In genomic region chr5:116322365-116323027, GRCm38 (mm10) we compare ENCODE assay signal across 11 mouse cellular contexts. TPM values are rescaled to one million over a fixed set of nuclear protein-coding genes. Genes with fewer than 3 reads are reported as not detected.
DNase-seq lines count a peak whose midpoint lies in the region; ATAC-seq and TF ChIP-seq lines count a peak whose summit lies in the region.
"Had no signal": no experiment of that assay in that cellular context is flagged by ENCODE, and none has a peak within 500 bp of the region (broad histone marks: within the 10 kb centered on the region; RNA-seq: fewer than 3 reads in every experiment).

No protein-coding gene starts in this region.

- H3K36me3 ChIP-seq in kidney, postnatal 0 days (ENCODE audit: insufficient read depth, low read length) = no peaks in the 10 kb centered on the region
- H3K36me3 ChIP-seq in hindbrain, embryonic 16.5 days (ENCODE audit: control insufficient read depth, insufficient read depth, low read length) = no peaks in the 10 kb centered on the region
- H3K36me3 ChIP-seq in midbrain, embryonic 10.5 days = no peaks in the 10 kb centered on the region
- H3K36me3 ChIP-seq: stomach, embryonic 15.5 days had no signal

- ATAC-seq in kidney, postnatal 0 days (replicated peaks; ENCODE audit: low FRiP score, low read depth) = no peak
- peak; percentile 88 for ATAC-seq in hindbrain, embryonic 16.5 days

- no peaks in the 10 kb centered on the region for H3K9me3 ChIP-seq in kidney, postnatal 0 days (replicated peaks; ENCODE audit: low read length)
- H3K9me3 ChIP-seq in hindbrain, embryonic 16.5 days (ENCODE audit: control insufficient read depth, low read length) = peaks cover 7% of the 10 kb centered on the region
- H3K9me3 ChIP-seq in midbrain, embryonic 10.5 days (replicated peaks) = 0 out of 2 replicates have a peak, but pooled peaks cover 5% of the 10 kb centered on the region
- H3K9me3 ChIP-seq: stomach, embryonic 15.5 days had no signal

- intact Hi-C loops in heart, postnatal 14 days (cut with DNase I) = no loop called here

- DNase-seq in kidney, postnatal 0 days (ENCODE audit: low spot score) = peak; percentile 14
- DNase-seq in kidney, postnatal 14 days = no peak
- peak; percentile 26 for DNase-seq in midbrain, embryonic 10.5 days (ENCODE audit: low spot score)
- peak; percentile 28 for DNase-seq in telencephalon, adult 2 months (ENCODE audit: low read depth, low spot score)
- no peak for DNase-seq in natural killer cell, adult 2 months (ENCODE audit: low spot score in 2 of 2)
- no peak for DNase-seq in urinary bladder, adult 18-20 months (ENCODE audit: low spot score in 2 of 2)
- DNase-seq in heart, postnatal 14 days = no peak
- DNase-seq: cerebellum, adult 9-11 months; lung, postnatal 4 days had no signal

- H3K4me1 ChIP-seq in kidney, postnatal 0 days (replicated peaks; ENCODE audit: insufficient read depth, low read length) = no peaks in the 10 kb centered on the region
- H3K4me1 ChIP-seq in hindbrain, embryonic 16.5 days (ENCODE audit: control insufficient read depth, insufficient read depth, low read depth, low read length) = peaks cover 15% of the 10 kb centered on the region
- H3K4me1 ChIP-seq in midbrain, embryonic 10.5 days = peaks cover 23% of the 10 kb centered on the region
- H3K4me1 ChIP-seq: stomach, embryonic 15.5 days had no signal

- H3K9ac ChIP-seq in kidney, postnatal 0 days (ENCODE audit: low read depth, low read length) = no peak overlapping the region
- peak overlapping the region; percentile 41; the same call in 1 of the 2 replicates for H3K9ac ChIP-seq in hindbrain, embryonic 16.5 days (ENCODE audit: low read depth, low read length)
- H3K9ac ChIP-seq: stomach, embryonic 15.5 days had no signal

- H3K27ac ChIP-seq in kidney, postnatal 0 days = no peak overlapping the region
- H3K27ac ChIP-seq in hindbrain, embryonic 16.5 days (ENCODE audit: low read depth, low read length) = peak overlapping the region; percentile 75
- peak overlapping the region; percentile 11; the same call in 1 of the 2 replicates for H3K27ac ChIP-seq in midbrain, embryonic 10.5 days (replicated peaks)
- H3K27ac ChIP-seq: stomach, embryonic 15.5 days had no signal

- no peak overlapping the region for H3K4me2 ChIP-seq in kidney, postnatal 0 days (ENCODE audit: low read length)
- peak overlapping the region; percentile 45 for H3K4me2 ChIP-seq in hindbrain, embryonic 16.5 days (ENCODE audit: low read length)
- H3K4me2 ChIP-seq: stomach, embryonic 15.5 days had no signal

- WGBS in kidney, postnatal 0 days = 25% methylated on average over 15 of the region's 15 CpGs
- 15% methylated on average over 15 of the region's 15 CpGs for WGBS in hindbrain, embryonic 16.5 days
- 60% methylated on average over 15 of the region's 15 CpGs for WGBS in midbrain, embryonic 10.5 days

- peaks cover 12% of the 10 kb centered on the region; the same call in 1 of the 2 replicates for H3K27me3 ChIP-seq in kidney, postnatal 0 days (ENCODE audit: insufficient read depth, low read length)
- 0 out of 2 replicates have a peak, but pooled peaks cover 5% of the 10 kb centered on the region for H3K27me3 ChIP-seq in hindbrain, embryonic 16.5 days (replicated peaks; ENCODE audit: control insufficient read depth, insufficient read depth, low read length)
- peaks cover 62% of the 10 kb centered on the region for H3K27me3 ChIP-seq in midbrain, embryonic 10.5 days (ENCODE audit: low read depth, poor library complexity, severe bottlenecking)
- H3K27me3 ChIP-seq: stomach, embryonic 15.5 days had no signal

- TF ChIP-seq CTCF in kidney, postnatal 0 days (IDR thresholded peaks at IDR 0.05; ENCODE audit: low read depth) = no peak

- H3K4me3 ChIP-seq in kidney, postnatal 0 days (replicated peaks; ENCODE audit: low read depth, low read length) = no peak overlapping the region
- peak overlapping the region; percentile 1; the same call in 1 of the 2 replicates for H3K4me3 ChIP-seq in hindbrain, embryonic 16.5 days (ENCODE audit: low read length)
- no peak overlapping the region for H3K4me3 ChIP-seq in midbrain, embryonic 10.5 days
- H3K4me3 ChIP-seq: stomach, embryonic 15.5 days had no signal

RNA-seq across cellular contexts. Expression of gene Ccdc60, which starts 33.7 kb away (rescaled TPM):
- polyA plus RNA-seq in kidney, postnatal 0 days (2015; fragmentation: Nextera tagmentation; extraction: Ambion mirVana) = 0.36 and 0.39 TPM in 2 replicates
- polyA plus RNA-seq in hindbrain, embryonic 16.5 days (2015; fragmentation: Nextera tagmentation; extraction: Ambion mirVana) = 2.2 and 2.6 TPM in 2 replicates
- 1.7 and 2.1 TPM in 2 replicates for polyA plus RNA-seq in midbrain, embryonic 10.5 days (2016; fragmentation: Nextera tagmentation; extraction: Ambion mirVana)
- not detected for total RNA-seq in heart, postnatal 14 days (2021)

Comparison
In these comparisons a context has a peak if more than half of its experiments do, and no peak if none do; other contexts are left out.
1. DNase-seq: peak in kidney, postnatal 0 days (single experiment), midbrain, embryonic 10.5 days (single experiment) and telencephalon, adult 2 months (single experiment); none in kidney, postnatal 14 days (single experiment), natural killer cell, adult 2 months (0 of 2), urinary bladder, adult 18-20 months (0 of 2) and heart, postnatal 14 days (0 of 2).